Mouse (Mus musculus) mouse trophoblast stem cell (cell line): ENCODE results near the gene Mxra8.

Experiments
- in situ Hi-C, 2 experiments: fragments of 300-500 bp; cut with MseI, MboI; formaldehyde crosslinking; loops; 2 replicates in 1 of 2; 3 replicates in 1 of 2; pipeline ENCODE4 v1.15.1; 2025

Mxra8 gene

GRCm38 (mm10) chr4:155863001-155863400 lies 23.5 kb downstream of the Mxra8 start, which contains the start of gene Tas1r3:
Gene Tas1r3 (minus strand): TSS chr4:155863362.
- in situ Hi-C loops: no loop called here

GRCm38 (mm10) chr4:155868614-155869298 lies 29.3 kb downstream of the Mxra8 start:
- in situ Hi-C loops: no loop called here

GRCm38 (mm10) chr4:155869317-155870033 lies 30.0 kb downstream of the Mxra8 start, which contains the start of the genes Cptp and Ints11:
Gene Cptp (minus strand): TSS chr4:155869440.
Gene Ints11 (plus strand): TSS chr4:155869546.
- in situ Hi-C loops: no loop called here

GRCm38 (mm10) chr4:155871404-155871803 lies 31.9 kb downstream of the Mxra8 start:
- in situ Hi-C loops: no loop called here

- in situ Hi-C loops: no loop called here
Measured at GRCm38 (mm10) chr4:155883587-155883986, 44.1 kb downstream of the Mxra8 start.

- in situ Hi-C loops: no loop called here
Measured at GRCm38 (mm10) chr4:155886330-155886729, 46.9 kb downstream of the Mxra8 start.

DNA sequence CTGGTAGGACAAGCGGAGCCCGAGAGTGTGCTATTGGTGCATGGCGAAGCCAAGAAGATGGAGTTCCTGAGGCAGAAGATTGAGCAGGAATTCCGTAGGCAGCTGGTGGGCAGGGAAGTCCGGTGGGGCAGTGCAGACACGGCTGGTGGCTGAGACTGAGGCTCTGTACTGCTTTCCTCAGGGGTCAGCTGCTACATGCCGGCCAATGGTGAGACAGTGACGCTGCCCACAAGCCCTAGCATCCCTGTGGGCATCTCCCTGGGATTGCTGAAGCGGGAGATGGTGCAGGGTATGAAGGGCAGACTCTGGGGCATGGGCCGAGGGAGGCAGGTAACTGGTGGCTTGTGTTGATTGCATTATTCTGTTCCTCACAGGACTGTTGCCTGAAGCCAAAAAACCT lies 48.2 kb downstream of the Mxra8 start:
- in situ Hi-C loops: no loop called here

- in situ Hi-C loops: no loop called here
Measured at GRCm38 (mm10) chr4:155888181-155888580, 48.7 kb downstream of the Mxra8 start.

- in situ Hi-C loops: no loop called here
Measured at GRCm38 (mm10) chr4:155889316-155889715, 49.8 kb downstream of the Mxra8 start.

DNA sequence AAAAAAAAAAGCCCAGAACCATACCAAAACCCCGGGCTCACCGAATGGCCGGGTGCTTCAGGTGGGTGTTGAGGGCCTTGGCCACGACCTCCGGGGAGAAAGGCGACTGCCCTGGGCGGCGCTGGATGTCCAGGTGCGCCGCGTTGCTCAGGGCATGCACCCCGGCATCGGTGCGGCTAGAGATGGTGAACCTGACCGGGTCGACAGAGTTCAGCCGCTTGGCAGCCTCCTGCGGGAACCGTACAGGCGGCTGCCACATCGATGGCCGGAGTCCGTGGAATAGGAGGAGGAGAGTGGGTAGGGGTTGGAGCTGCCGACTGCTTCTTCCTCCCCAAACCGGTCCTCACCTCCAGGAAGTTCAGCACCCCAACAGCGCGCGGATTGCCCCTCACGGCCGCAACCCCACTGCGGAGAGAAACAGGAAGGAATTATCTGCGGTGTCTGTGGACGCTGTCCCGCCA lies 51.6 kb downstream of the Mxra8 start:
- in situ Hi-C loops: no loop called here

DNA sequence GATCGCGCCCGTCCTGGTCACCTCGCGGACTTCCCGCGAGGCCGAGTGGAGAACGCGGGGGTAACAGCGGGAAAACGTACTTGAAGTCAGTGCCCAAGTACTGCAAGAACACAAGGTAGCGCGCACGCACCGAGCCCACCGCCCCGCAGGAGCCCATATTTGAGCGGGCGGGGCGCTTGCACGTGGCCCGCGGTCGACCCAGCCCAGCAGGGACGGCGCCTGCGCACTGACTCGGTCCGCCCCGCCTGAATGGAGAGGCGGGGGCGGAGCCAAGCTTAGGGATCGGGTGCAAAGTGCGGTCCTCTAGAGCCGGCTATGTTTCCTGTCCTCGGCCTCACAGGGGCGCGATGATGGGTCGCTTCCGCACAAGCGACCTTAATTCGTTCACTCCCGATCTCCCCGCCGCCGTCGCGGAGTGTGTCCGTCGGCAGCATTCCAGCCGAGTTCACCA lies 52.1 kb downstream of the Mxra8 start, which contains the start of the genes Pusl1 and Acap3:
Gene Pusl1 (minus strand): TSS at position 231 of the 451 bp plus-strand sequence.
Gene Acap3 (plus strand): TSS at position 272 of the 451 bp plus-strand sequence.
- in situ Hi-C loops: no loop called here

DNA sequence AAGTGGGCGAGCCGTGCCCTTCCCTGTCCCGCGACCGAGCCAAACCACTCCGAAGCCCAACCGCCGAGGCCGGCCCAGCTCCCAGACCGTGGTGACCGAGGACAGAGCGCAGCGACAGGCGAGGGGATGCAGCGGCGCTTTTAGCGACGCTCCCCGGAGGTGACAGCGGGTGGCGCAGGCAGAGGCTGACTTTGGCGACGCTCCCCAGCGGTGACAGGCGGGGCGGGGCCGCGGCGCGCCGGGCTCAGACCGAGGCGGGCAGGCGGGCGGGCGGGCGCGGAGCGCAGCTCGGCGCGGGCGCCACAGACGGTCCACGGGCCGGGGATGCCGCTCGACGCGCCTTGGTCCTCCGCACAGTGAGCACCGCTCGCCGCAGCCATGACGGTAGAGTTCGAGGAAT lies 52.5 kb downstream of the Mxra8 start:
- in situ Hi-C loops: no loop called here

DNA sequence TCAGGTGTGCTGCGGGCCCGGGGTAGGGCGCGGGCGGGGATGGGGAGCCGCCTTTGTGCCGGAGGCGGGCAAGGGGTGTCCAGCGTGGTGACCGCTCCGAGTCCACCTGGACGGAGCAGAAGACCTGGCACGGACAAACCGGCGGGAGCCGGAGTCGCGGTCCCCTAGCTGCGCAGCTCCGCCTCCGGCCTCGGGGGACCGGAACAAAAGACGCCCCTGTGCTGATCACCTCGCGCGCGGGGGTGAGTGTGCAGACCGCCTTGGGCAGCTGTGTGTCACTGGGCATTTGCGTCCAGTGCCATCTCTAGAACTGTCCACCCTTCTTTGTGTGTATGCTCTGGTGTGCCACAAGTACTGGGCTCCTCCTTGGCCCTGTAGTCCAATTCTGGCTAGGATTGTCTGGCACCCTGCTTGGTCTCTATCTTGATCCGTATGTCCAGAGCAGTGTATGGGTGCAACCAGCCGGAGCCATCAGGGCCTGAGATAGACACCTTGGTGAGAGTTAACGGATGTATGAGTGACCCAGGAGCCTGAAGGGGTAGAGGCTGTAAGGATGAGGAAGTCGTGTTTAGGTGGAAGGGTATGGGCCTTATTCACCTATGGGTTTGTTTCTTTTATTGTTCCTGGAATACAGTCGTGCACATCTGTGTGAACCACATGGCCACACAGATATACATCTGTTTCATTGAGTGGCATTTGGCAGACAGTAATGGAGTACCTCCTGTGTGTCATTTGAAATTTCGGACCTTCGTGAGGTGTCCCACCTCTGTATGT lies 53.1 kb downstream of the Mxra8 start:
- in situ Hi-C loops: no loop called here

- in situ Hi-C loops: no loop called here
Measured at GRCm38 (mm10) chr4:155893212-155893690, 53.8 kb downstream of the Mxra8 start.
